Mouse (Mus musculus): ENCODE measurements around the gene Tm4sf20. TPM values are rescaled to one million over a fixed set of nuclear protein-coding genes. Genes with fewer than 3 reads are reported as not detected.

Tm4sf20 gene
- polyA plus RNA-seq (2014; fragmentation: Nextera tagmentation; extraction: Ambion mirVana), result 0.23 TPM in 1 of 2 replicates, not detected in the other

GRCm38 (mm10) chr1:82768269-82768668, at the start of gene Tm4sf20:
TSS of gene Tm4sf20 (minus strand) at chr1:82768461.
- Histone ChIP-seq H3K4me2 (ENCODE audit: low read depth, low read length, severe bottlenecking) (no peak within 1 kb of the TSS), H3K27me3 (ENCODE audit: control insufficient read depth, insufficient read depth, low read length) (no peaks in the 10 kb centered on the region), H3K4me1 (replicated peaks; ENCODE audit: control insufficient read depth, insufficient read depth, low read length) (no peaks in the 10 kb centered on the region), H3K36me3 (ENCODE audit: control insufficient read depth, insufficient read depth, low read length) (no peaks in the 10 kb centered on the region), H3K9me3 (ENCODE audit: control insufficient read depth, low read length) (no peaks in the 10 kb centered on the region), H3K9ac (ENCODE audit: low read length) (no peak within 1 kb of the TSS), H3K27ac (ENCODE audit: low read depth, low read length) (no peak within 1 kb of the TSS), H3K4me3 (ENCODE audit: low read depth, low read length) (no peak within 1 kb of the TSS)
- no peak for DNase-seq (ENCODE audit: low spot score)
- WGBS, result 77% methylated on average over 5 of the region's 5 CpGs
- no peak for ATAC-seq (replicated peaks; ENCODE audit: low FRiP score)

DNA sequence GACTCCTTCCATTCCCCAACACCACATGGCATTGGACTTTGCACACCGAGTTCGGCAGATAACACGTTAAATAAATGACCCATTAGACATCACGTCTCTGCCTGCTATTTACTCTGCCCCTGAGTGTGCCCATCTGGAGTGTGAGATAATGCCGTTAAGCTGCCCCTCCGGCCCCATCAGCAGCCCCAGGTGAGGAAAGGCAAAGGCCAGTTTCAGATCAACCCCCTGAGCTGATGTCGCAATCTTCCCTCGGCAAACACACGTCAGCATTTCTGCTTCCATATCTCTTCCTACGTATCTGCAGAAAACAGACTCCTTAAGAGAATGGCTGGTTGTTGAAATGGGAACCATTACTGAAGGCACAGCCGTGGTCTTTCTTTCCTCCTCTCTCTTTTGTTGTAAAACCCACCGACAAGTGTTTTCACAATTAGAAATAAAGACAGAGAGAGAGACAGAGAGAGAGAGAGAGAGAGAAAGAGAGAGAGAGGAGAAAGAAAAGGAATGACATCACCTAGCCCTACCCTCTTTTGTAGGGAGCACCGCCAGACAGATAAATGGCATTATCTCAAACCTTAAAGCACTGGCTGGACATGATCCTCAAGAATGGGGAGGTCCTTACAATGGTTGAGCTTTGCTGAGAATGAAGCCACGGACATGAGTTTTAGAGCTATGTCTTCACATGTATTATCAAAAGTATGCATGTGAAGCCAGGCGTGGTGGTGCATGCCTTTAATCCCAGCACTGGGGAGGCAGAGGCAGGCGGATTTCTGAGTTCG, 47.9 kb upstream of the Tm4sf20 start:
- H3K9ac ChIP-seq (ENCODE audit: low read length), result no peak overlapping the region
- DNase-seq (ENCODE audit: low spot score) (no peak), ATAC-seq (replicated peaks; ENCODE audit: low FRiP score) (no peak)
- H3K4me3 ChIP-seq (ENCODE audit: low read depth, low read length), result no peak overlapping the region
- H3K4me2 ChIP-seq (ENCODE audit: low read depth, low read length, severe bottlenecking), result no peak overlapping the region
- 0 out of 2 replicates have a peak, but pooled peaks cover 2% of the 10 kb centered on the region for H3K4me1 ChIP-seq (replicated peaks; ENCODE audit: control insufficient read depth, insufficient read depth, low read length)
- H3K27ac ChIP-seq (ENCODE audit: low read depth, low read length), result no peak overlapping the region
- no peaks in the 10 kb centered on the region for H3K36me3 ChIP-seq (ENCODE audit: control insufficient read depth, insufficient read depth, low read length)
- WGBS, result 80% methylated on average over 17 of the region's 17 CpGs
- H3K9me3 ChIP-seq (ENCODE audit: control insufficient read depth, low read length), result no peaks in the 10 kb centered on the region
- no peaks in the 10 kb centered on the region for H3K27me3 ChIP-seq (ENCODE audit: control insufficient read depth, insufficient read depth, low read length)

DNA sequence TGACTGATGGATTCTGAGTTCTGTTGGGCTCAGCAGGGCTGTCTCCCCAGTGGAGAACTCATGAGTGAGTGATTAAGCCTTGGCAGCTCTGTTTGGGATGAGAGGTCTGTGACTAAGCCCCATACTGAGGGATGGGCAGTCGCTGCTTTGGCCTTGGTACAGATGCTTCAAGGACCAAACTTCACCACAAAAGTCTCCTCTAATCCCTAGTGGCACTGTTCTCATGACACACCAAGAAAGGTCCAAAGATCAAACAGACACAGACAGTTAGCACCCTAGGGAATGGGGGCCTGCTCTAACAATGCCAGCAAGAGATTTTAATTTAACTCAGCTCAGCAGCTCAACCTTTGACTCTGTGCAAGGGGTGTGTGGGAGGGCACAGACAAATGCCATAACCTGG, 43.5 kb upstream of the Tm4sf20 start:
- no peak for ATAC-seq (replicated peaks; ENCODE audit: low FRiP score)
- no peak overlapping the region for H3K9ac ChIP-seq (ENCODE audit: low read length)
- no peak overlapping the region for H3K4me2 ChIP-seq (ENCODE audit: low read depth, low read length, severe bottlenecking)
- H3K4me1 ChIP-seq (replicated peaks; ENCODE audit: control insufficient read depth, insufficient read depth, low read length), result no peaks in the 10 kb centered on the region
- no peaks in the 10 kb centered on the region for H3K36me3 ChIP-seq (ENCODE audit: control insufficient read depth, insufficient read depth, low read length)
- H3K9me3 ChIP-seq (ENCODE audit: control insufficient read depth, low read length), result no peaks in the 10 kb centered on the region
- no peaks in the 10 kb centered on the region for H3K27me3 ChIP-seq (ENCODE audit: control insufficient read depth, insufficient read depth, low read length)
- no peak overlapping the region for H3K4me3 ChIP-seq (ENCODE audit: low read depth, low read length)
- H3K27ac ChIP-seq (ENCODE audit: low read depth, low read length), result no peak overlapping the region
- 50% methylated on average over 1 of the region's 1 CpGs for WGBS
- no peak for DNase-seq (ENCODE audit: low spot score)

GRCm38 (mm10) chr1:82808564-82808963, 40.3 kb upstream of the Tm4sf20 start:
- WGBS, result 67% methylated on average over 3 of the region's 3 CpGs
- no peak for ATAC-seq (replicated peaks; ENCODE audit: low FRiP score)
- no peak for DNase-seq (ENCODE audit: low spot score)
- no peaks in the 10 kb centered on the region for H3K36me3 ChIP-seq (ENCODE audit: control insufficient read depth, insufficient read depth, low read length)
- no peaks in the 10 kb centered on the region for H3K4me1 ChIP-seq (replicated peaks; ENCODE audit: control insufficient read depth, insufficient read depth, low read length)
- no peak overlapping the region for H3K27ac ChIP-seq (ENCODE audit: low read depth, low read length)
- no peak overlapping the region for H3K4me3 ChIP-seq (ENCODE audit: low read depth, low read length)
- no peak overlapping the region for H3K4me2 ChIP-seq (ENCODE audit: low read depth, low read length, severe bottlenecking)
- H3K9me3 ChIP-seq (ENCODE audit: control insufficient read depth, low read length), result no peaks in the 10 kb centered on the region
- no peak overlapping the region for H3K9ac ChIP-seq (ENCODE audit: low read length)
- H3K27me3 ChIP-seq (ENCODE audit: control insufficient read depth, insufficient read depth, low read length), result no peaks in the 10 kb centered on the region

- Histone ChIP-seq H3K4me2 (ENCODE audit: low read depth, low read length, severe bottlenecking) (no peak overlapping the region), H3K27ac (ENCODE audit: low read depth, low read length) (no peak overlapping the region), H3K4me1 (replicated peaks; ENCODE audit: control insufficient read depth, insufficient read depth, low read length) (no peaks in the 10 kb centered on the region), H3K27me3 (ENCODE audit: control insufficient read depth, insufficient read depth, low read length) (no peaks in the 10 kb centered on the region), H3K9ac (ENCODE audit: low read length) (no peak overlapping the region), H3K36me3 (ENCODE audit: control insufficient read depth, insufficient read depth, low read length) (no peaks in the 10 kb centered on the region), H3K9me3 (ENCODE audit: control insufficient read depth, low read length) (no peaks in the 10 kb centered on the region), H3K4me3 (ENCODE audit: low read depth, low read length) (no peak overlapping the region)
- no peak for DNase-seq (ENCODE audit: low spot score)
- no peak for ATAC-seq (replicated peaks; ENCODE audit: low FRiP score)
- WGBS, result 93% methylated on average over 7 of the region's 7 CpGs
Observed at GRCm38 (mm10) chr1:82807206-82807605, 38.9 kb upstream of the Tm4sf20 start.

DNA sequence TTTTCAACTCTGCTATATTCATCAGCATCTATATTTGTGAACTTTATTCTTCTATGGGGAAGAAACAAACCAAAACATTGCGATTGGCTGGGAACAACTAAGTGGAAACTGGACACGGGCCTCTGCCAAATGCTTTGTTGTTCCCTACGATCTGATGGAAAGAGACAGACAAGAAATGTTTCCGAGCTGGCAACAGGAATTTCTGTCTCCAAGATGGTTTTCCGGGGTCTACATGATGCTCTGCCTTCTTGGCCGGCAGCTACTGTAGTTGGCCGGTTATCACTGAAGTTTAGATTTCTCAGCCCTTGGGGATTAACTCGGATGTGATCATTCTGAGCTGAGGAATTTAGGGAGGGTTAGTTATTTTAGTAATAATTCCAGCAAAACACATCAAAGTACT, 38.1 kb upstream of the Tm4sf20 start:
- WGBS, result 91% methylated on average over 8 of the region's 8 CpGs
- Histone ChIP-seq H3K36me3 (ENCODE audit: control insufficient read depth, insufficient read depth, low read length) (no peaks in the 10 kb centered on the region), H3K27ac (ENCODE audit: low read depth, low read length) (no peak overlapping the region), H3K27me3 (ENCODE audit: control insufficient read depth, insufficient read depth, low read length) (no peaks in the 10 kb centered on the region), H3K4me1 (replicated peaks; ENCODE audit: control insufficient read depth, insufficient read depth, low read length) (no peaks in the 10 kb centered on the region), H3K9ac (ENCODE audit: low read length) (no peak overlapping the region), H3K4me2 (ENCODE audit: low read depth, low read length, severe bottlenecking) (no peak overlapping the region), H3K4me3 (ENCODE audit: low read depth, low read length) (no peak overlapping the region), H3K9me3 (ENCODE audit: control insufficient read depth, low read length) (no peaks in the 10 kb centered on the region)
- DNase-seq (ENCODE audit: low spot score) (no peak), ATAC-seq (replicated peaks; ENCODE audit: low FRiP score) (no peak)

DNA sequence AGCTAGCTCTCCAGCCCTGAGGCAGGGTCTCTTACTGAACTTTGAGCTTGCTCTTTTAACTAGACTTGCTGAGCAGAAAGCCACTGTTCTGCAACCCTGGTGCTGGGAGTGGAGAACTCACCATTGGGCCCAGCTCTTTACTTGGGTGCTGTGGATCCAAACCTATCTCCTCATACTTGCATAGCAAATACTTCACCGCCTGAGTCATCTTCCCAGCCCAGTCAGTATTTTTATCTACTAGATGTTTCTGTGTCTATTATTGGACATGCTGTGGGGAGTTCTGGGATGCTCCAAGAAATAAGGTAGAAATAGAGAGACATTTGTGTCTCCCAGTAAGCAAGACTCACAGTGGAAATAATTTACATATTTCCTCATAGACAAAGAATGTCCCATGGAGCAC, 35.8 kb upstream of the Tm4sf20 start:
- ATAC-seq (replicated peaks; ENCODE audit: low FRiP score), result no peak
- Histone ChIP-seq H3K4me2 (ENCODE audit: low read depth, low read length, severe bottlenecking) (no peak overlapping the region), H3K27ac (ENCODE audit: low read depth, low read length) (no peak overlapping the region), H3K9me3 (ENCODE audit: control insufficient read depth, low read length) (no peaks in the 10 kb centered on the region), H3K36me3 (ENCODE audit: control insufficient read depth, insufficient read depth, low read length) (no peaks in the 10 kb centered on the region), H3K27me3 (ENCODE audit: control insufficient read depth, insufficient read depth, low read length) (no peaks in the 10 kb centered on the region), H3K9ac (ENCODE audit: low read length) (no peak overlapping the region), H3K4me3 (ENCODE audit: low read depth, low read length) (no peak overlapping the region), H3K4me1 (replicated peaks; ENCODE audit: control insufficient read depth, insufficient read depth, low read length) (no peaks in the 10 kb centered on the region)
- 93% methylated on average over 1 of the region's 1 CpGs for WGBS
- no peak for DNase-seq (ENCODE audit: low spot score)

DNA sequence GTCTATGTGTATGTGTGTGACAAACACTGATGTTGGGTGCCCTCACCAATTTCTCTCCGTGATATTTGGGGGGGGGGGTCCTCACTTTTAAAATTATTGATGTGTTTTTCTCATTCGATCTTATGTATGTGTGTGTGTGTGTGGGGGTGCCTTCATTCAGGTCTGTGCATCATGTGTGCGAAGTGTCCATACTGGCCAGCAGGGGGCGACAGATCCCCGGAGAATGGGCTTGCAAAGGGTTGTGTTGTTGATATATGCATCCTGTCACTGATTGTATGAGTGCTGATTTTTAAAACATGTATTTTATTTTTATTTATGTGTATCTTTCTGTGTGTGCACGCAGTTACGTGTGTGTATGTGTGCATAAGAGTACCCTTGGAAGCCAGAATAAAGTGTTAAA, 35.3 kb upstream of the Tm4sf20 start:
- Histone ChIP-seq H3K4me1 (replicated peaks; ENCODE audit: control insufficient read depth, insufficient read depth, low read length) (no peaks in the 10 kb centered on the region), H3K36me3 (ENCODE audit: control insufficient read depth, insufficient read depth, low read length) (no peaks in the 10 kb centered on the region), H3K9ac (ENCODE audit: low read length) (no peak overlapping the region), H3K27me3 (ENCODE audit: control insufficient read depth, insufficient read depth, low read length) (no peaks in the 10 kb centered on the region), H3K9me3 (ENCODE audit: control insufficient read depth, low read length) (no peaks in the 10 kb centered on the region), H3K27ac (ENCODE audit: low read depth, low read length) (no peak overlapping the region), H3K4me2 (ENCODE audit: low read depth, low read length, severe bottlenecking) (no peak overlapping the region), H3K4me3 (ENCODE audit: low read depth, low read length) (no peak overlapping the region)
- DNase-seq (ENCODE audit: low spot score), result no peak
- WGBS, result 79% methylated on average over 7 of the region's 7 CpGs
- ATAC-seq (replicated peaks; ENCODE audit: low FRiP score), result no peak; the same call in 1 of the 2 replicates

Data from forebrain, embryonic 11.5 days (tissue).